ENCODE assay signal across 10 mouse cellular contexts in the genomic region with DNA sequence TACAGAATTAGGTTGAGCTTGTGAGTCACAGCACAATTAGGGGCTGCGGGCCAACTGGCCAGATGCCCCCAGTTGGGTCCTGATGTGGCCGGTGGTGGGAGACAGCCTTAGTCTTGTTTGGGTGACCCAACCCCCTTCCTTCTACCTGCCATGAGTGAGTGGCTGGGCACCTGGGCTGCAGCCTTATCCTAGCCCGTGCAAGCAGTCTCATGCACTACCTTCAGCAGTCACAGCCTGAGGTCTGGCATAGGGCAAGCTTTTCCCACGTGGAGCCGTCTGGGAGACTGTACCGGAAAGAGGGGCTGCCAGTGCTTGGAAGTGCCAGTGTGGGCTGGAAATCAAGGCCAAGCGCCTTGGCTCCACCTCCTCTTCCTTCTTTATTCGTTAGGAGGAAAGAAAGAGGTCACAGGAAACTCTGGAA. TPM values are rescaled to one million over a fixed set of nuclear protein-coding genes. Genes with fewer than 3 reads are reported as not detected.
A peak's percentile ranks its signal among the peaks of the same experiment; 100 is the strongest.
DNase-seq lines count a peak whose midpoint lies in the region; ATAC-seq lines count a peak whose summit lies in the region.
"Had no signal": no experiment of that assay in that cellular context is flagged by ENCODE, and none has a peak within 500 bp of the region (broad histone marks: within the 10 kb centered on the region; RNA-seq: fewer than 3 reads in every experiment).

No protein-coding gene starts in this region.

- H3K9ac ChIP-seq in hindbrain, embryonic 15.5 days, result no peak overlapping the region
- H3K9ac ChIP-seq in embryonic facial prominence, embryonic 11.5 days (replicated peaks; ENCODE audit: low read length), result no peak overlapping the region
- no peak overlapping the region; the same call in 1 of the 2 replicates for H3K9ac ChIP-seq in lung, embryonic 16.5 days (ENCODE audit: low read length)

- no peaks in the 10 kb centered on the region for H3K27me3 ChIP-seq in hindbrain, embryonic 15.5 days
- H3K27me3 ChIP-seq in hindbrain, embryonic 10.5 days (ENCODE audit: insufficient read depth, poor library complexity, severe bottlenecking), result no peaks in the 10 kb centered on the region
- no peaks in the 10 kb centered on the region for H3K27me3 ChIP-seq in embryonic facial prominence, embryonic 11.5 days (ENCODE audit: control insufficient read depth, insufficient read depth, low read length)
- H3K27me3 ChIP-seq in lung, embryonic 16.5 days (ENCODE audit: control insufficient read depth, insufficient read depth, low read depth, low read length), result no peaks in the 10 kb centered on the region
- H3K27me3 ChIP-seq: Patski had no signal

- ATAC-seq in hindbrain, embryonic 15.5 days (ENCODE audit: low FRiP score, low read depth), result peak; percentile 61; the same call in 1 of the 2 replicates
- ATAC-seq in embryonic facial prominence, embryonic 11.5 days (replicated peaks; ENCODE audit: insufficient number of reproducible peaks, low FRiP score, low TSS enrichment, low read depth), result no peak
- peak; percentile 87 for ATAC-seq in lung, embryonic 16.5 days (ENCODE audit: low read depth)
- ATAC-seq in monocyte, adult 5-6 weeks (replicated peaks; ENCODE audit: insufficient number of reproducible peaks, low FRiP score, low TSS enrichment, poor library complexity, severe bottlenecking), result no peak
- ATAC-seq: Patski had no signal

- no peak overlapping the region for H3K4me3 ChIP-seq in hindbrain, embryonic 15.5 days
- no peak overlapping the region for H3K4me3 ChIP-seq in hindbrain, embryonic 10.5 days
- no peak overlapping the region for H3K4me3 ChIP-seq in embryonic facial prominence, embryonic 11.5 days (ENCODE audit: low read depth, low read length)
- no peak overlapping the region for H3K4me3 ChIP-seq in lung, embryonic 16.5 days (ENCODE audit: low read length)

- DNase-seq in hindbrain, embryonic 10.5 days (ENCODE audit: low spot score), result no peak
- DNase-seq in Muller cell, postnatal 12 days (ENCODE audit: inconsistent ontology term), result peak; percentile 81
- DNase-seq in embryonic facial prominence, embryonic 11.5 days (ENCODE audit: low spot score), result peak; percentile 15
- peak; percentile 48 to 63 for DNase-seq in kidney, adult 8-10 months
- no peak for DNase-seq in spleen, adult 18-20 months

- WGBS in hindbrain, embryonic 15.5 days, result 57% methylated on average over 8 of the region's 8 CpGs
- whole genome bisulfite sequencing in hindbrain, embryonic 10.5 days, result 66% methylated on average over 8 of the region's 8 CpGs
- 50% methylated on average over 7 of the region's 8 CpGs for WGBS in embryonic facial prominence, embryonic 11.5 days
- WGBS in lung, embryonic 16.5 days, result 29% methylated on average over 8 of the region's 8 CpGs

- H3K9me3 ChIP-seq in hindbrain, embryonic 15.5 days, result no peaks in the 10 kb centered on the region
- H3K9me3 ChIP-seq in hindbrain, embryonic 10.5 days, result no peaks in the 10 kb centered on the region
- H3K9me3 ChIP-seq in embryonic facial prominence, embryonic 11.5 days (replicated peaks; ENCODE audit: control insufficient read depth, low read length), result no peaks in the 10 kb centered on the region
- no peaks in the 10 kb centered on the region for H3K9me3 ChIP-seq in lung, embryonic 16.5 days (ENCODE audit: control insufficient read depth, low read length)

- H3K27ac ChIP-seq in hindbrain, embryonic 15.5 days (replicated peaks), result peak overlapping the region; percentile 61; the same call in 1 of the 2 replicates
- no peak overlapping the region for H3K27ac ChIP-seq in hindbrain, embryonic 10.5 days
- H3K27ac ChIP-seq in embryonic facial prominence, embryonic 11.5 days (replicated peaks; ENCODE audit: low read depth, low read length), result no peak overlapping the region
- H3K27ac ChIP-seq in lung, embryonic 16.5 days (ENCODE audit: low read length), result peak overlapping the region; percentile 73

- H3K4me2 ChIP-seq in hindbrain, embryonic 15.5 days, result no peak overlapping the region
- no peak overlapping the region for H3K4me2 ChIP-seq in embryonic facial prominence, embryonic 11.5 days (ENCODE audit: low read depth, low read length)
- H3K4me2 ChIP-seq in lung, embryonic 16.5 days (ENCODE audit: low read depth, low read length), result peak overlapping the region; percentile 33

- peaks cover 4% of the 10 kb centered on the region; the same call in 1 of the 2 replicates for H3K4me1 ChIP-seq in hindbrain, embryonic 15.5 days (replicated peaks)
- H3K4me1 ChIP-seq in hindbrain, embryonic 10.5 days (replicated peaks), result peaks cover 6% of the 10 kb centered on the region; the same call in 1 of the 2 replicates
- H3K4me1 ChIP-seq in embryonic facial prominence, embryonic 11.5 days (ENCODE audit: control insufficient read depth, insufficient read depth, low read length), result no peaks in the 10 kb centered on the region
- H3K4me1 ChIP-seq in lung, embryonic 16.5 days (replicated peaks; ENCODE audit: control insufficient read depth, insufficient read depth, low read length), result peaks cover 10% of the 10 kb centered on the region

- no peaks in the 10 kb centered on the region for H3K36me3 ChIP-seq in hindbrain, embryonic 15.5 days
- H3K36me3 ChIP-seq in hindbrain, embryonic 10.5 days, result no peaks in the 10 kb centered on the region
- no peaks in the 10 kb centered on the region for H3K36me3 ChIP-seq in embryonic facial prominence, embryonic 11.5 days (replicated peaks; ENCODE audit: control insufficient read depth, insufficient read depth, low read depth, low read length)
- no peaks in the 10 kb centered on the region for H3K36me3 ChIP-seq in lung, embryonic 16.5 days (ENCODE audit: control insufficient read depth, insufficient read depth, low read length)

RNA-seq across cellular contexts. Expression of gene Htra1, which starts 13.4 kb away (rescaled TPM):
- 19.9 and 22.2 TPM in 2 replicates for polyA plus RNA-seq in hindbrain, embryonic 15.5 days (2015; fragmentation: Nextera tagmentation; extraction: Ambion mirVana)
- polyA plus RNA-seq in hindbrain, embryonic 10.5 days (2016; fragmentation: Nextera tagmentation; extraction: Ambion mirVana), result 2.5 and 7.0 TPM in 2 replicates
- polyA plus RNA-seq in embryonic facial prominence, embryonic 11.5 days (2014; fragmentation: Nextera tagmentation; extraction: Ambion mirVana), result 6.7 and 8.3 TPM in 2 replicates
- 71.6 and 75.7 TPM in 2 replicates for polyA plus RNA-seq in lung, embryonic 16.5 days (2015; fragmentation: Nextera tagmentation; extraction: Ambion mirVana)
- total RNA-seq in monocyte, adult 5-6 weeks (2017), result 0.39 TPM in 1 of 3 replicates, not detected in the others
- total RNA-seq: neutrophil, adult 5-6 weeks had no signal

Comparison
In these comparisons a context has a peak if more than half of its experiments do, and no peak if none do; other contexts are left out.
1. H3K27ac ChIP-seq: peak in hindbrain, embryonic 15.5 days (single experiment) and lung, embryonic 16.5 days (single experiment); none in hindbrain, embryonic 10.5 days (single experiment) and embryonic facial prominence, embryonic 11.5 days (single experiment).
2. ATAC-seq: peak in hindbrain, embryonic 15.5 days (single experiment) and lung, embryonic 16.5 days (single experiment); none in embryonic facial prominence, embryonic 11.5 days (single experiment) and monocyte, adult 5-6 weeks (single experiment).
3. DNase-seq: peak in Muller cell, postnatal 12 days (single experiment), embryonic facial prominence, embryonic 11.5 days (single experiment) and kidney, adult 8-10 months (2 of 2); none in hindbrain, embryonic 10.5 days (single experiment) and spleen, adult 18-20 months (0 of 2).